Mouse (Mus musculus) stomach, embryonic 16.5 days (tissue): ENCODE results near the gene Azi2. TPM values are rescaled to one million over a fixed set of nuclear protein-coding genes. Genes with fewer than 3 reads are reported as not detected.

Experiments
- ATAC-seq: fragments of 200-750 bp; cut with Nextera tagmentation; 2 replicates; pipeline ENCODE4 v1.8.0; 2017; ENCODE audit warnings: moderate number of reproducible peaks, moderate TSS enrichment; ENCODE audit not compliant: insufficient read depth, low FRiP score
- H3K27ac ChIP-seq: fragments of 300-500 bp; sonication (generic); 2 replicates; pipeline ENCODE4 v1.5.1; 2014; ENCODE audit warnings: low read length
- H3K27me3 ChIP-seq: fragments of 300-500 bp; sonication (generic); 2 replicates; pipeline ENCODE4 v1.6.1; 2014; ENCODE audit warnings: low read length, control low read depth, mixed read lengths; ENCODE audit not compliant: control insufficient read depth, insufficient read depth
- H3K36me3 ChIP-seq: fragments of 300-500 bp; sonication (generic); 2 replicates; pipeline ENCODE4 v1.6.1; 2014; ENCODE audit warnings: low read length; ENCODE audit not compliant: control insufficient read depth, insufficient read depth
- H3K4me1 ChIP-seq: fragments of 300-500 bp; sonication (generic); 2 replicates; pipeline ENCODE4 v1.6.1; 2014; ENCODE audit warnings: low read length, control low read depth, mixed read lengths; ENCODE audit not compliant: control insufficient read depth, insufficient read depth
- H3K4me2 ChIP-seq: fragments of 300-500 bp; sonication (generic); 2 replicates; pipeline ENCODE4 v1.6.1; 2014; ENCODE audit warnings: low read depth, low read length, mixed read lengths
- H3K4me3 ChIP-seq: fragments of 300-500 bp; sonication (generic); replicated peaks from 2 replicates; pipeline ENCODE4 v1.5.1; 2014; ENCODE audit warnings: mild to moderate bottlenecking, low read length
- H3K9ac ChIP-seq: fragments of 300-500 bp; sonication (generic); 2 replicates; pipeline ENCODE4 v1.6.1; 2014; ENCODE audit warnings: low read length
- H3K9me3 ChIP-seq: fragments of 300-500 bp; sonication (generic); replicated peaks from 2 replicates; pipeline ENCODE4 v1.6.1; 2016; ENCODE audit warnings: low read length, control low read depth; ENCODE audit not compliant: control insufficient read depth
- WGBS: fragments of 180-500 bp; shearing (Covaris S2); extraction: QIAGEN DNeasy Blood & Tissue Kit; methylation state at CpG from one replicate; pipeline ENCODE4 v1.1.7; 2014; 5-methylcytosine and 5-hydroxymethylcytosine counted together
- polyA plus RNA-seq: library from polyadenylated mRNA; unstranded; fragments of >200 nt; fragmentation: Nextera tagmentation; extraction: Ambion mirVana; gene quantifications from 2 replicates; pipeline ENCODE4 v1.2.1, GENCODE M21; 2015

The Azi2 gene
- polyA plus RNA-seq = 71.0 and 79.9 TPM in 2 replicates

- no peaks in the 10 kb centered on the region for H3K36me3 ChIP-seq
- no peaks in the 10 kb centered on the region for H3K9me3 ChIP-seq
- H3K9ac ChIP-seq = peak within 1 kb of the TSS; percentile 96
- ATAC-seq = peak; percentile 99
- H3K4me3 ChIP-seq = peak within 1 kb of the TSS; percentile 78
- peaks cover 12% of the 10 kb centered on the region for H3K4me1 ChIP-seq
- peak within 1 kb of the TSS; percentile 98 for H3K27ac ChIP-seq
- peak within 1 kb of the TSS; percentile 82 for H3K4me2 ChIP-seq
- no peaks in the 10 kb centered on the region for H3K27me3 ChIP-seq
- under 1% methylated on average over 83 of the region's 87 CpGs for WGBS
Observed at GRCm38 (mm10) chr9:118040218-118041021, at the start of gene Azi2. Gene Azi2, plus strand, starts transcription at chr9:118040499.

- Histone ChIP-seq H3K4me2 (no peak overlapping the region), H3K27ac (no peak overlapping the region), H3K36me3 (no peaks in the 10 kb centered on the region), H3K27me3 (no peaks in the 10 kb centered on the region), H3K9me3 (no peaks in the 10 kb centered on the region), H3K9ac (no peak overlapping the region), H3K4me1 (no peaks in the 10 kb centered on the region), H3K4me3 (no peak overlapping the region)
- whole genome bisulfite sequencing = 90% methylated on average over 5 of the region's 5 CpGs
- no peak for ATAC-seq
Observed at GRCm38 (mm10) chr9:117996631-117997030, 43.7 kb upstream of the Azi2 start.

GRCm38 (mm10) chr9:118001488-118001887 lies 38.8 kb upstream of the Azi2 start:
- H3K27me3 ChIP-seq = no peaks in the 10 kb centered on the region
- H3K27ac ChIP-seq = no peak overlapping the region
- no peaks in the 10 kb centered on the region for H3K9me3 ChIP-seq
- no peaks in the 10 kb centered on the region for H3K36me3 ChIP-seq
- ATAC-seq = no peak
- no peaks in the 10 kb centered on the region for H3K4me1 ChIP-seq
- H3K9ac ChIP-seq = no peak overlapping the region
- H3K4me2 ChIP-seq = no peak overlapping the region
- no peak overlapping the region for H3K4me3 ChIP-seq
- WGBS = 90% methylated on average over 3 of the region's 3 CpGs

GRCm38 (mm10) chr9:118003218-118003886 lies 36.9 kb upstream of the Azi2 start:
- no peaks in the 10 kb centered on the region for H3K36me3 ChIP-seq

GRCm38 (mm10) chr9:118003937-118004336 lies 36.4 kb upstream of the Azi2 start:
- Histone ChIP-seq H3K27ac (peak overlapping the region; percentile 41), H3K36me3 (no peaks in the 10 kb centered on the region), H3K4me3 (no peak overlapping the region), H3K27me3 (no peaks in the 10 kb centered on the region), H3K4me2 (no peak overlapping the region), H3K4me1 (no peaks in the 10 kb centered on the region), H3K9ac (no peak overlapping the region), H3K9me3 (no peaks in the 10 kb centered on the region)
- no peak for ATAC-seq
- WGBS = 72% methylated on average over 4 of the region's 4 CpGs

More at GRCm38 (mm10) chr9:118003218-118003886, 36.9 kb upstream of the Azi2 start:
- no peak overlapping the region for H3K4me3 ChIP-seq
- H3K9ac ChIP-seq = no peak overlapping the region
- no peak overlapping the region for H3K4me2 ChIP-seq
- no peaks in the 10 kb centered on the region for H3K9me3 ChIP-seq
- WGBS = 50% methylated on average over 4 of the region's 4 CpGs
- H3K4me1 ChIP-seq = no peaks in the 10 kb centered on the region
- H3K27me3 ChIP-seq = no peaks in the 10 kb centered on the region
- no peak for ATAC-seq
- H3K27ac ChIP-seq = no peak overlapping the region; the same call in 1 of the 2 replicates

GRCm38 (mm10) chr9:118012928-118013327 lies 27.4 kb upstream of the Azi2 start:
- Histone ChIP-seq H3K9me3 (no peaks in the 10 kb centered on the region), H3K27me3 (no peaks in the 10 kb centered on the region), H3K9ac (no peak overlapping the region), H3K4me2 (no peak overlapping the region), H3K27ac (no peak overlapping the region), H3K36me3 (no peaks in the 10 kb centered on the region), H3K4me1 (no peaks in the 10 kb centered on the region), H3K4me3 (no peak overlapping the region)
- WGBS = 87% methylated on average over 3 of the region's 3 CpGs
- no peak for ATAC-seq

GRCm38 (mm10) chr9:118024966-118025365 lies 15.3 kb upstream of the Azi2 start:
- H3K4me3 ChIP-seq = no peak overlapping the region
- H3K27me3 ChIP-seq = no peaks in the 10 kb centered on the region
- no peaks in the 10 kb centered on the region for H3K4me1 ChIP-seq
- WGBS = 72% methylated on average over 2 of the region's 2 CpGs
- H3K36me3 ChIP-seq = no peaks in the 10 kb centered on the region
- no peaks in the 10 kb centered on the region for H3K9me3 ChIP-seq
- no peak overlapping the region for H3K9ac ChIP-seq
- ATAC-seq = no peak
- H3K4me2 ChIP-seq = no peak overlapping the region
- H3K27ac ChIP-seq = no peak overlapping the region

GRCm38 (mm10) chr9:118029490-118029889 lies 10.8 kb upstream of the Azi2 start:
- no peak overlapping the region for H3K4me2 ChIP-seq
- H3K27me3 ChIP-seq = no peaks in the 10 kb centered on the region
- H3K36me3 ChIP-seq = no peaks in the 10 kb centered on the region
- no peak for ATAC-seq
- WGBS = 39% methylated on average over 4 of the region's 4 CpGs
- H3K9ac ChIP-seq = no peak overlapping the region
- H3K4me3 ChIP-seq = no peak overlapping the region
- no peaks in the 10 kb centered on the region for H3K9me3 ChIP-seq
- H3K27ac ChIP-seq = no peak overlapping the region
- no peaks in the 10 kb centered on the region for H3K4me1 ChIP-seq

GRCm38 (mm10) chr9:118030252-118030651 lies 10.0 kb upstream of the Azi2 start:
- no peak for ATAC-seq
- 61% methylated on average over 1 of the region's 1 CpGs for WGBS
- no peak overlapping the region for H3K4me2 ChIP-seq

More at GRCm38 (mm10) chr9:118030252-118030651, 10.0 kb upstream of the Azi2 start:
- H3K4me3 ChIP-seq = no peak overlapping the region
- H3K9me3 ChIP-seq = no peaks in the 10 kb centered on the region
- peak overlapping the region; percentile 27; the same call in 1 of the 2 replicates for H3K27ac ChIP-seq
- H3K27me3 ChIP-seq = no peaks in the 10 kb centered on the region
- no peak overlapping the region for H3K9ac ChIP-seq
- no peaks in the 10 kb centered on the region for H3K36me3 ChIP-seq
- no peaks in the 10 kb centered on the region for H3K4me1 ChIP-seq
